Mouse (Mus musculus) heart, postnatal 36 days (tissue): ENCODE data around the gene L2hgdh. TPM values are rescaled to one million over a fixed set of nuclear protein-coding genes. Genes with fewer than 3 reads are reported as not detected.

ENCODE experiments used
- DNase-seq, 2 experiments: peaks; one replicate each; pipeline ENCODE4 v3.0.0; 2021 to 2022
- intact Hi-C: fragments of 180-260 bp; cut with DNase I; formaldehyde crosslinking; loops from one replicate; pipeline ENCODE4 v1.15.1; 2025
- total RNA-seq, 2 experiments: library from RNA; stranded (reverse); gene quantifications; 2 replicates each; pipeline ENCODE4 v1.2.3; 2021

Gene L2hgdh
- 10 to 100 TPM; 47.4 to 53.7 TPM for total RNA-seq

GRCm38 (mm10) chr12:69724711-69725460, at the start of gene L2hgdh, which contains the start of gene Atp5s:
L2hgdh (minus strand) TSS chr12:69724873.
Atp5s (plus strand) TSS chr12:69724950.
- intact Hi-C loops: no loop called here
- peak; percentile 95 to 96 for DNase-seq

- intact Hi-C loops: no loop called here
- no peak for DNase-seq
Observed at GRCm38 (mm10) chr12:69768841-69769240, 44.2 kb upstream of the L2hgdh start.

DNA sequence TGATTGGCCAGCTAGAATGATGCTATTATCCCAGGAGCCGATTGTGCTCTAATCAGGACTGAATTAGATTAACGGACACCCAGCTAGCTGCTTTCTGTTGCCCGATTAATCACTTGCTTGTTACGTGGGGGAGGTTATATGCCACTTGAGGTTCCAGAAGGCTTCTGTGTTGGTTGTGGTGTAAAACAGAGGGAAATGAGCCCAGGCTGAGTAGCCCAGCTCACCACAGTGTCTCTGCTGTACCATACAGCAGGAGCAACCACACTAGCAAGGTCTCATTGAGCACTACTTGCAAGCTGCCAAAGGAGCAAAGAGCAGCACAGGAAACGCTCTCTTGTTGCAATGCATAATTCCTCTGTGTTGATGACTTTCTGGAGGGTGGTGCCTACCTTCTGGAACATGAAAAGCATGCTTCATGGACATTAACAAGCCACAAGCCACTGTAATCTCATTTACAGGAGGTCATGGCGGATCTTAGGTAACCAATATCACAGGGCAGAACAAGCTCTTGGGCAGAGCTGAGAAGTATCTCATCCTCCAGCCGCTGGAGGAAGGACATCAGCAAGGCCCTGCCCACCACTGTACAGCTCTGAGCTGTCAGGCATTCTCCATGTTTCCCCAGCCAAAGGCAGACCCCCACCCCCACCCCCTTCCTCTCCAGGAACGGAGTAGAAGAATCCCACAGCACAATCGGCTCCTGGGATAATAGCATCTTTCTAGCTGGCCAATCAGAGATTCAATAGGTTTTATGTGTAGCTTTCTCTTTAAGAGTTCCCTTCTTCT, 43.0 kb upstream of the L2hgdh start:
- no peak for DNase-seq
- intact Hi-C loops: no loop called here

DNA sequence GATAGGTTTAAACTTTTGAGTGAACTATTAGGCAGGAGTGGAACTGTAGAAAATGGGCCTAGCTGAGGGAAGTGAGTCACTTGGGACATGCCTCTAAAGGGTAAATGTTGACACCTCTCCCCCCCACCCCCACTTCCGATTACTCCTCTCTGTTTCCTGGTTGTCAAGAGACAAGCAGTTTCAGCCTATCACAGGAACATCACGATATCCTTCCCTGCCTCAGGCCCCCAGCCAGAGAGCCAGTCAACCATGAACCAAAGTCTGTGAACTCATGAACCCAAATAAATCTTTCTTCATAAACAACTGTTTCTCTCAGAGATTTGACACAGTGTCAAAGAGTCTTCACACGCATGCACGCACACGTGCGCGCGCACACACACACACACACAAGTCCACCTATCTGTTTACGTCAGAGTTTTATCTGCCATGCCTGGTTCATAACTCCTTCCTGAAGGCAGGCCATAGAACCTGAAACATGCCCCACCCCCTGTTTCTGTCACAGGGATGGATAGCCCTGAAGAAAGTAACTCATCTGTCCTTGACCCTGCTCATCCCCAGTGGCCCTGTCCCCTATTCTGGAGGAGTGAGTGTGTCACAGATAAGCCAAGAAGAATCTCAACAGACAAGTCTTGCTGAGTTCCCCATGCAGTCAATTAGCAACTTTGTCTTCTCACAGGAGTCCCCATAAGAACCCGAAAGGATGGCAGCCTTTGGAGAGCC, 41.7 kb upstream of the L2hgdh start:
- intact Hi-C loops: no loop called here
- DNase-seq: no peak

DNA sequence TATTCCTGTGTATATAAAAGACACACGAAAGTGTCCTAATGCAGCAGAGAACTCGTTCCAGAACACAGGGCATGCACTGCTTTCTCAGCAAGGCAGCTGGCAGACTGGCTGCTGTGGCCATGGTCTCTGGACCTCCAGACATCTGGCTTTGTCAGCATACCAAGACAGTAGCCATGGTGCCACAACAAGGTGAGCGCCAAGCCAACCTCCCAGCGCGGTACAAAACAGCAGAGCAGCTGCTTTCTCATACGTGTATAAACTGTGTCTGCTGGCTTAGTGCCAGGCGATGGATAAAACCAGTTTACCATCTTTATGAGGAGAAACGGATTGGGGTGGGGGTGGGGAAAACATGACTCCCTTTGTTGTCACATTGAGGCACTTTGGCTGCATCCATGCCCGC, 40.9 kb upstream of the L2hgdh start:
- intact Hi-C loops: no loop called here
- DNase-seq: no peak

GRCm38 (mm10) chr12:69761603-69762002, 36.9 kb upstream of the L2hgdh start:
- intact Hi-C loops: loop anchor here (5.0 kb wide), 1 partner anchor 56 kb away; no protein-coding TSS in a partner anchor
- peak; percentile 28 to 31 for DNase-seq

DNA sequence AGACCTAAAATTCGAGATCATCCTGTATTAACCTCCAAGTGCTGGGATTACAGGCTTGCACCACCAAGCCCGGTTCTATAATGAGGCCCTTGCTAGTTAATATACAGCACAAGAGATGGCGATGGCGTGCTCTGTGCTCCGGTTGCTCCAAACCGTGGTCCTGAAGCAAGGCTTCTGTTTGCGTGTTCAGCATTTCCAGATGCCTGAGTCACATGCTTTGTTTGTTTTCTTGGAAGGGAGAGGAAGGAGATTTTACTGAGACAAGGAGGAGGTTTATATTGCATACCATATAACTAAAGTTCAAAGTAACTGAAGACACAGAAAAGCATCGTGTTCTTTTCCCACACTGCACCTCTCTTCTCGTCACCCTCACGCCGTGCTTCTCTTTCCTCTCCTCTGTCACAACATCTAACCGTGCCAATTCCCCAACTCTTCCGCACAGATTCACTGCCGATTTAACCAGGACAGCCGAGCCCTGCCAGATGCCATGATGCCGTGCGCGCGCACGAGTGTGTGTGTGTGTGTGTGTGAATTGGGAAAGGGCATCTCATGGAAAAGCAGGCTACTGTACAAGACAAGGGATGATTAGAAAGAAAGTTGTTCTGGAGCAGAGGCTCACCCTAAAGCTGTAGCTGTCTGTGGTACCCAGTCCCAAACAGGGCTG, 36.2 kb upstream of the L2hgdh start:
- intact Hi-C loops: loop anchor here (5.0 kb wide), 1 partner anchor 56 kb away; no protein-coding TSS in a partner anchor
- no peak for DNase-seq

DNA sequence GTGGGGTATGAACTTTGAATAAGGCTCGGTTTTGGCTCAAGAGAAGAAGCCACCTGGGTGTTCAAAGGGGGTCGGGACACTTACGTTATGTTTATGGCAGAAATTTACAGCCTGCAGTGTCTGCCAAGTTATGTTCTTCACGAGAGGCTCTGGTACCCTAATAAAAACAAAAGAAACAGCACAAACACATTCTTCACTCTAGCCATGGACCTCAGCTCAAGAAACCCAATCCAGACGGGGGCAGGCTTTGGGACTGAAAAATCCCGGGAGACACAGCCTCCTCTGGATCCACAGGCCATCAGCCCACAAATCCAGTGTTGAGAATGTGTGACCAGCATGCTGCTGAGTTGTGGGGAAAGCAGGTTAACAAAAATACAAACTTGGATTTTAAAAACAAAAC, 35.3 kb upstream of the L2hgdh start:
- DNase-seq: no peak
- intact Hi-C loops: loop anchor here (5.0 kb wide), 1 partner anchor 57 kb away; no protein-coding TSS in a partner anchor

GRCm38 (mm10) chr12:69759267-69759885, 34.7 kb upstream of the L2hgdh start:
- intact Hi-C loops: loop anchor here (2.0 to 5.0 kb wide), 3 partner anchors 163 to 388 kb away; no protein-coding TSS in a partner anchor
- no peak for DNase-seq

DNA sequence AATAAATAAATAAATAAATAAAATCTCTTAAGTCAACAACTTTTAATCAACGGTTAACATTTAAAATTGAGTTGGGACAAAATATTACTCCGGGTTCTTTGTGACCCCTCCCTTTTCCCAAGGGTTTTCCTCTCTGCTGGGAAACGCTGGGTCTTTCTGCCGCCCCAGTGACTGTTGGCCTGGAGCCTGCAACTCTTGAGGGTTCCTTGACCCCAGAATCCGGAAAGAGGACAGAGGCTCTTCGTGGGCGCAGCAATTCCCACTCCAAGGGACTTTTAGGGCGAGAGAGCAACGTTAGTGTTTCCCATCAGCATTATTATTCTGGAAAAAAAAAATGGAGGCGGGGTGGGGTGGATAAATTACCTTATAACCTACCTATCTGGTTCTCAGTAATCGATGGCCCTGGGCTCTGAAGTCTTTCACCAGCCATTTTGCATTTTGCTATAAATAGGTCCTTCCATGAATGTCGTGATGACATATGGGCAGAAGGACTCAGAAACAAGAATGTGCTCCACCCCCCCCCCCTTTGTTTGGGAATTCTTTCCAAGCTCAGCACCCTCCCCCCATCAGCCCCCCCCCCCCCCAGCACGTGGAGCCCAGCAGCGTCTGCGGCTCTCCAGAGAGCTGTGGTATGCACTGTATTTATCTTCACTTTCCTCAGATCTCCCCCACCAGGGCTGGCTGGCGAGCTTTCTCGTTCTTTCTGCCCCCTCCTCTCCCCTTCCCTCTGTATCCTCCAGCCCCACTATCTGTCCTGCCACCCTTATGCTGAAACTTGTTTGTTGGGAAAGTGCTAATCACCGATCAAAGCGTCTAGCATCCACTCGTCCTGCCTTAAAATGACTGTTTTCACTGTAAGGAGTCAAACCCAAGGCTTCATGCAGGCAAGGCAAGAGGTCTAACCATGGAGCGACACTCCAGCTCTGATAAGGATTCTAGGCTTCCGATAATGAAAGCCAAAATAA, 33.8 kb upstream of the L2hgdh start:
- intact Hi-C loops: loop anchor here (1.0 to 5.0 kb wide), 4 partner anchors 135 to 389 kb away; partner anchors contain the start of gene Map4k5
- peak; percentile 29 to 41 for DNase-seq

- peak; percentile 78 to 82 for DNase-seq
- intact Hi-C loops: loop anchor here (1.0 to 5.0 kb wide), 5 partner anchors 21 to 390 kb away; partner anchors contain the start of gene Map4k5
Observed at GRCm38 (mm10) chr12:69757418-69758141, 32.9 kb upstream of the L2hgdh start.

- intact Hi-C loops: loop anchor here (2.0 to 5.0 kb wide), 3 partner anchors 19 to 391 kb away; no protein-coding TSS in a partner anchor
- DNase-seq: no peak
Observed at GRCm38 (mm10) chr12:69756015-69756414, 31.3 kb upstream of the L2hgdh start.

- intact Hi-C loops: no loop called here
- no peak for DNase-seq
Observed at GRCm38 (mm10) chr12:69753936-69754335, 29.3 kb upstream of the L2hgdh start.

GRCm38 (mm10) chr12:69751864-69752341, 27.2 kb upstream of the L2hgdh start:
- peak in 1 of 2 experiments; percentile 24 for DNase-seq
- intact Hi-C loops: no loop called here

DNA sequence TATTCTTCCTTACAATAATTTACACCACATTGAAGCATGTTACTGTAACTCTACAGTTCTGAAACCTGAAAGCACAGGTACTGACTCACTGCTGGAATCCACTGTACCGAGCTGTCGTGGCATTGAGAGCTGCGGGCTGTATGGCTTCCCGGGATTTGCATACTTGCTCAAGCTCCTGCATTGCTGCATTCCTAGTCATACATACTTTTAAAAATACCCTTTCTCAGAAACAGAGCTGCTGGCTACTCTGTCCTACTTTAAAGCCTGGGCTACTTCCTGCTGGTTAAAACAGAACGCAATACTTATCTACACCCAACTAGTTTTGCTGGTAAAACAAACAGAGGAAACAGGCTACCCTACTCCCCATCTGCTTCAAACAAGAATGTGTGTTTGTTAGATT, 19.5 kb upstream of the L2hgdh start:
- intact Hi-C loops: no loop called here
- no peak for DNase-seq

GRCm38 (mm10) chr12:69741965-69742364, 17.3 kb upstream of the L2hgdh start:
- intact Hi-C loops: no loop called here
- DNase-seq: no peak

GRCm38 (mm10) chr12:69733923-69734322, 9.2 kb upstream of the L2hgdh start:
- intact Hi-C loops: loop anchor here (2.0 to 5.0 kb wide), 3 partner anchors 78 to 328 kb away; partner anchors contain the start of genes Atl1 and Map4k5
- no peak for DNase-seq
